Mouse (Mus musculus) kidney, embryonic 16.5 days (tissue): ENCODE data around the gene Cnnm1. TPM values are rescaled to one million over a fixed set of nuclear protein-coding genes. Genes with fewer than 3 reads are reported as not detected.

Source experiments
- ATAC-seq: fragments of 200-750 bp; cut with Nextera tagmentation; 2 replicates; pipeline ENCODE4 v1.8.0; 2017; ENCODE audit warnings: moderate TSS enrichment; ENCODE audit not compliant: low FRiP score, low TSS enrichment
- H3K27ac ChIP-seq: fragments of 300-500 bp; sonication (generic); 2 replicates; pipeline ENCODE4 v1.5.1; 2014; ENCODE audit warnings: low read length
- H3K27me3 ChIP-seq: fragments of 300-500 bp; sonication (generic); 2 replicates; pipeline ENCODE4 v1.6.1; 2014; ENCODE audit warnings: low read length, control low read depth, mixed read lengths; ENCODE audit not compliant: insufficient read depth
- H3K36me3 ChIP-seq: fragments of 300-500 bp; sonication (generic); 2 replicates; pipeline ENCODE4 v1.6.1; 2014; ENCODE audit warnings: low read length, control low read depth, mixed read lengths; ENCODE audit not compliant: insufficient read depth
- H3K4me1 ChIP-seq: fragments of 300-500 bp; sonication (generic); 2 replicates; pipeline ENCODE4 v1.6.1; 2014; ENCODE audit warnings: low read length, control low read depth, mixed read lengths; ENCODE audit not compliant: insufficient read depth
- H3K4me2 ChIP-seq: fragments of 300-500 bp; sonication (generic); replicated peaks from 2 replicates; pipeline ENCODE4 v1.6.1; 2014; ENCODE audit warnings: low read depth, low read length
- H3K4me3 ChIP-seq: fragments of 300-500 bp; sonication (generic); 2 replicates; pipeline ENCODE4 v1.5.1; 2014; ENCODE audit warnings: mild to moderate bottlenecking, low read length
- H3K9ac ChIP-seq: fragments of 300-500 bp; sonication (generic); replicated peaks from 2 replicates; pipeline ENCODE4 v1.6.1; 2014; ENCODE audit warnings: low read length
- H3K9me3 ChIP-seq: fragments of 300-500 bp; sonication (generic); 2 replicates; pipeline ENCODE4 v1.6.1; 2016; ENCODE audit warnings: low read length, control low read depth
- WGBS: fragments of 180-500 bp; shearing (Covaris S2); extraction: QIAGEN DNeasy Blood & Tissue Kit; methylation state at CpG from one replicate; pipeline ENCODE4 v1.1.7; 2014; 5-methylcytosine and 5-hydroxymethylcytosine counted together
- polyA plus RNA-seq: library from polyadenylated mRNA; unstranded; fragments of >200 nt; fragmentation: Nextera tagmentation; extraction: Ambion mirVana; gene quantifications from 2 replicates; pipeline ENCODE4 v1.2.1, GENCODE M21; 2015

Cnnm1 gene
- polyA plus RNA-seq, 1 experiment from 2014 or later = 0.05 TPM

DNA sequence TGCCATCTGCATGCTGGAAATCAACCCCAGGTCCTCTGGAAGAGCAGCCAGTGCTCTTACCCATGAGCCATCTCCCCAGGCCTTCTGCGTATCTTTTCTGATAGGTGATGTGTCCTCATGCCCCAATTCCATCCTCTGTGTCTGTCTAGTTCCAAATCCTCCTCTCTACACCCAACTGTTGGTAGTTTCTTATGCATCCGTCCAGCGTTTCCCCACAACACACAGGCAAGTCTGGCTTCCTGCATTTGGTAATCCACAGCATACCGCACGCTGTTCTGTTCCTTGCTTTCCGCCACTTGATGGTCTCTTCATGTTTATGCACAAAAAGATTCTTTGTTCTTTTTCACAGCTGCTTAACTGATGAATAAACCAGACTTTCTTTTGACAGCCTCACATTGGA lies 77.1 kb downstream of the Cnnm1 start:
- Histone ChIP-seq H3K27ac (no peak overlapping the region), H3K4me2 (no peak overlapping the region), H3K4me1 (peaks cover 25% of the 10 kb centered on the region), H3K36me3 (peaks cover 10% of the 10 kb centered on the region; the same call in 1 of the 2 replicates), H3K9me3 (no peaks in the 10 kb centered on the region), H3K9ac (no peak overlapping the region), H3K27me3 (no peaks in the 10 kb centered on the region), H3K4me3 (no peak overlapping the region)
- no peak for ATAC-seq
- 93% methylated on average over 6 of the region's 6 CpGs for WGBS

DNA sequence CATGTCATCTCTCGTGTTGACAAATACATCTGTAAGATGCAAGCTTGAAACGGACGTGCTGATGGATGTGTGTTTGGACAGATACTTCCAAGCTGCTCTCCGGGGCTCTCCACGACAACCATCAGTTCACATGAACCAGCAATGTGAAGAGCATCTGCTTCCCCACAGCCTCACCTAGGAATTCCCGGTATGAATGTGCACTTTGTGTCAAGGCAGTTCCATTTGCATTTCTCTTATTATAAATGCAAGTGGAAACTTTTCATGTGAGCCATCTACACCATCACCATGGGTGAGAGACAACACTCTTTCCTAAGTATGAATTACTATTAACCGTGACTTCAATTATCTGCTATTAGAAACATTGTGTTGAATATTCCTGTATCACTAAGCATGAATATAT lies 77.6 kb downstream of the Cnnm1 start:
- 83% methylated on average over 7 of the region's 7 CpGs for WGBS
- Histone ChIP-seq H3K9ac (no peak overlapping the region), H3K27me3 (no peaks in the 10 kb centered on the region), H3K4me1 (peaks cover 27% of the 10 kb centered on the region), H3K4me2 (no peak overlapping the region), H3K4me3 (no peak overlapping the region), H3K36me3 (peaks cover 10% of the 10 kb centered on the region; the same call in 1 of the 2 replicates), H3K9me3 (no peaks in the 10 kb centered on the region), H3K27ac (no peak overlapping the region)
- ATAC-seq = no peak

DNA sequence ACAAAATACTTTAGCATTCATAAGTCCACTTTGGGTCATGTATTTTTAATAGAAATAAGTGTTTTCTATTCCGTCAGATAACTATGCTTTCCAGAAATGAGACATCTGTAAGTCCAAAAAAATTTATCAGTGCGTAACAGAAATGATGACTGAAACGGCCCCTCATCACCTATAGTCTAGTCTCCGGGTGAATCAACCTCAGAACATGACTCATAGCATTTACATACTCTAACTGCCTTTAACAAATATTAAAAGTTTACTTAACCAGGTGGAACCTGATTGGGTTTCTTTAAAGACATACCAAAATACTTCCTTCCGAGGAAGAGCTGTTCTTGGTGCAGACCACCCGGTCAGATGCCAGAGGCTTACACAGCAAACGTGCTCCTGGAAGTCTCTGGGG lies 78.0 kb downstream of the Cnnm1 start:
- 77% methylated on average over 7 of the region's 7 CpGs for WGBS
- peaks cover 10% of the 10 kb centered on the region; the same call in 1 of the 2 replicates for H3K36me3 ChIP-seq

DNA sequence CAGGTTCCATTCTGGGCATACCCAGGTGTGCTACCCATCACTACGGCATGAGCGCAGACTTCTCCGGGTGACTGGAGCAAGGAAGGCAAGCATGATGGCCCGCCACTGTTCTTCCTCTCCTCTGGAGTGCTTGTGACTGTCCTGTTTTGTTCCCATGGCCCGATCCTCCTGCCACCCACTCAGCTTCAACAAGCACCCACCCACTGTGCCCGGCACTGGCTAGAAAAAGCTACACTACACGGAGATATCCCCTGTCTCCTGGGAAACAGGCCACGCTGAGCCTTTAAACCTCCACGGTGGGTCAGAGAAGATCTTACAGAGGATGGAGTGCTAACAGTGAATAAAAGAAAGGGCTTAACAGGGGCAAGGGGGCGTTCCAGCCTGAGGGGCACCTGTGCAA lies 79.0 kb downstream of the Cnnm1 start:
- H3K4me1 ChIP-seq = peaks cover 31% of the 10 kb centered on the region
- no peaks in the 10 kb centered on the region for H3K9me3 ChIP-seq
- no peak for ATAC-seq
- no peaks in the 10 kb centered on the region for H3K27me3 ChIP-seq
- WGBS = 91% methylated on average over 10 of the region's 10 CpGs
- H3K4me2 ChIP-seq = no peak overlapping the region
- H3K36me3 ChIP-seq = peaks cover 8% of the 10 kb centered on the region; the same call in 1 of the 2 replicates
- H3K9ac ChIP-seq = no peak overlapping the region
- no peak overlapping the region for H3K27ac ChIP-seq
- no peak overlapping the region for H3K4me3 ChIP-seq

More for the DNA sequence above, 78.0 kb downstream of the Cnnm1 start:
- no peaks in the 10 kb centered on the region for H3K9me3 ChIP-seq
- H3K27ac ChIP-seq = no peak overlapping the region
- H3K4me3 ChIP-seq = no peak overlapping the region
- H3K27me3 ChIP-seq = no peaks in the 10 kb centered on the region
- ATAC-seq = no peak
- no peak overlapping the region for H3K9ac ChIP-seq
- H3K4me2 ChIP-seq = no peak overlapping the region
- H3K4me1 ChIP-seq = peaks cover 28% of the 10 kb centered on the region

DNA sequence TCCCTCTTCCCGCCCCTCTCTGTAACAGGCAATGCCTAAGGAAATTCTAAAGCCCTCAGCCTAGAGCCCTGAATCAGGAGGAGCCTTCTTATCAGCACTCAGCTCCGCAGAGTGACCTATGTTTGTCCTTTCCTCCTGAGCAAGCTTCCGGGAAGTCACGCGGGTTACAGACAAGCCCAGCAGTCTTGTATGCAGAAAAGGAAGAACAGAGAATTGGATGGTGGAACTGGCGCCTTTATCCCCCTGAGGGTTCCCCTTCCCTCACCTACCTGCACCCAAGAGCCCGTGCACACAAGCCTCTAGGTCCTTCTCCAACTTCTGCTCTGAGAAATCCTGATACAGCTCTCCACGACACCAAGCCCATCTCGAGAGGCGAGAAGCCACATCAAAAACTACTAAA lies 80.2 kb downstream of the Cnnm1 start:
- H3K27me3 ChIP-seq = no peaks in the 10 kb centered on the region
- no peak overlapping the region for H3K4me3 ChIP-seq
- H3K4me1 ChIP-seq = peaks cover 37% of the 10 kb centered on the region
- H3K27ac ChIP-seq = no peak overlapping the region
- H3K9ac ChIP-seq = no peak overlapping the region
- ATAC-seq = no peak
- no peak overlapping the region for H3K4me2 ChIP-seq
- no peaks in the 10 kb centered on the region for H3K9me3 ChIP-seq
- H3K36me3 ChIP-seq = no peaks in the 10 kb centered on the region
- WGBS = 65% methylated on average over 9 of the region's 10 CpGs

DNA sequence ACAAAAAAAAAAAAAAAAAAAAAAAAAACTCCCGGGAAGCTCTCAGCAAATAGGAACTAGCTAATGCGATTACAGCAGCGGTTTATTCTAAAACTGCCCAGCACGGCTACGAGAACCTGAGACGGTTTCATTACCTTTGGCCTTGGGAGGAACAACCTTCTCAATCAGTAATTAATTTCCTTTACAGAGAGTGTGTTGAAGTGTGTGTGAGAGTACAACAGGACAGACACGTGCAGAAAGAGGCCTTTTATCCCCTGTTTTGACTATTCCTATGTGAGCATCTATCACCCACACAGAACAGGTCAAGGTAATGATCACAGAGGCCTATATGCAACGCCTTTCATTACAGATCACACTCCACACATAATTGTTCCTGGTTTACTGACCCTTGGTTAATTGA lies 81.1 kb downstream of the Cnnm1 start:
- H3K27ac ChIP-seq = no peak overlapping the region
- H3K4me1 ChIP-seq = peaks cover 37% of the 10 kb centered on the region
- H3K4me2 ChIP-seq = no peak overlapping the region
- H3K27me3 ChIP-seq = no peaks in the 10 kb centered on the region
- ATAC-seq = no peak
- 38% methylated on average over 8 of the region's 8 CpGs for WGBS
- H3K9me3 ChIP-seq = no peaks in the 10 kb centered on the region
- no peak overlapping the region for H3K9ac ChIP-seq
- no peaks in the 10 kb centered on the region for H3K36me3 ChIP-seq
- H3K4me3 ChIP-seq = no peak overlapping the region

DNA sequence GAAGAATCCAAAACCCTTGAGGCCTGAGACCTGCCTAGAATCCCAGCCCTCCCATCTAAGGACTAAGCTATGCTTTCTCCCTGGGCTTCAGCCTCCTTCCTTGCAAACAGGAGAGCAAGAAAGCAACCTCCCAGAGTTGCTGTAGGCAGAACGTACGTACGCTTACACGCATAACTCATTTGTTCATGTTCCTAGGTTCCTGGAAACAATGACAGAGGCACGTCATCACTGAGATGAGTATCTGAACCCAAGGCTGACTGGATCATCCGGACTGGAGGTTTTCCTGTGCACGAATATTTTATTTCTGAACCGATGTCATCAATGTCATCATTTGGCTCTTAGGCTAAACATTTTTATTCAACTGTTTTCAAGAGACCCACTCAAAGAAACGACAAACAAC lies 81.8 kb downstream of the Cnnm1 start:
- ATAC-seq = no peak
- Histone ChIP-seq H3K4me3 (no peak overlapping the region), H3K4me1 (peaks cover 37% of the 10 kb centered on the region), H3K4me2 (no peak overlapping the region; the same call in 1 of the 2 replicates), H3K27me3 (no peaks in the 10 kb centered on the region), H3K9me3 (no peaks in the 10 kb centered on the region), H3K36me3 (no peaks in the 10 kb centered on the region), H3K9ac (no peak overlapping the region), H3K27ac (no peak overlapping the region)
- WGBS = 85% methylated on average over 9 of the region's 9 CpGs

DNA sequence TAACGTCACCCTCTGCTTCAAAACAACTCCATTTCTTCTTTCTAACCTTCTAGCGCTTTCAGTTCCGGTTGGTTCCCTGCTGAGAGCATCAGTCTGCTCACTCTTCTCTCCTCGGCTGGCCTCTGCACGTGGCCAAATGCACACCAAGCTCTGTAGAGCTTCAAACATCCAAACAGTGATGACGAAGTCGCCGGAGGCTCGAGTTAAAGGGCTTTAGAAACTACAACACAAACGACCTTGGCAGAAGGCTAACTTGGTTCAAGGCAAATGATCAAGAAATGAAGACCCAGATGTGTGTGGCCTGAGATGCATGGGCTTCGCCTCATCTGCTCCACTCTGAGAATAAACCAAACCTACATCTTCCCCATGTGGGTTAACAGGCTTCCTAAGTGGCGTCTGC lies 83.3 kb downstream of the Cnnm1 start:
- 6% methylated on average over 12 of the region's 12 CpGs for WGBS

GRCm38 (mm10) chr19:43524187-43525103 lies 84.2 kb downstream of the Cnnm1 start, which contains the start of gene Got1:
Got1 (minus strand) TSS chr19:43524605.
- Histone ChIP-seq H3K27ac (peak within 1 kb of the TSS; percentile 71), H3K4me1 (peaks cover 37% of the 10 kb centered on the region), H3K9ac (peak within 1 kb of the TSS; percentile 70), H3K4me3 (peak within 1 kb of the TSS; percentile 80), H3K36me3 (no peaks in the 10 kb centered on the region), H3K27me3 (no peaks in the 10 kb centered on the region), H3K4me2 (peak within 1 kb of the TSS; percentile 75), H3K9me3 (no peaks in the 10 kb centered on the region)
- peak; percentile 99 for ATAC-seq
- under 1% methylated on average over 58 of the region's 58 CpGs for WGBS

More for the DNA sequence above, 83.3 kb downstream of the Cnnm1 start:
- Histone ChIP-seq H3K27me3 (no peaks in the 10 kb centered on the region), H3K36me3 (no peaks in the 10 kb centered on the region), H3K4me3 (peak overlapping the region; percentile 80), H3K9me3 (no peaks in the 10 kb centered on the region), H3K4me1 (peaks cover 37% of the 10 kb centered on the region), H3K9ac (peak overlapping the region; percentile 70), H3K27ac (no peak overlapping the region; the same call in 1 of the 2 replicates), H3K4me2 (peak overlapping the region; percentile 75)
- no peak for ATAC-seq

DNA sequence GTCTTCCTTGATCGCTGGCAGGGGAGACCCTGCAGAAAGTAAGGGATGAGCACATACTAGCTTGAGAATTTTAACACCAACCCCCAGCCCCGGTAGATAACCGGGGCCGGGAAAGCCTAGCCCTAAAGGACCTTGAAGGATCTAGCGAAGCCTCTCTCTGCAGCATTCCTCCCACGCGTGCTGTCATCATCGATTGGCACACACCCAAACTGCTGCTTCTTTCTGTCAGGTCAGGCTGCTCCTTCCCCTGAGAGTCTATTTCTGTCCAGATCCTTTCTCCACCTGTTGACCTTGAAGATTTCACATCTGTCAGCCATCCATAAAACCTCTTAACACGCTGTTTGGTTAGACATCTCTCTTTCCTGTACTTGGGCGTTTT lies 84.9 kb downstream of the Cnnm1 start:
- WGBS = 10% methylated on average over 10 of the region's 10 CpGs
- H3K4me1 ChIP-seq = peaks cover 37% of the 10 kb centered on the region

More for the DNA sequence above, 84.9 kb downstream of the Cnnm1 start:
- no peaks in the 10 kb centered on the region for H3K27me3 ChIP-seq
- no peak; the same call in 1 of the 2 replicates for ATAC-seq
- H3K36me3 ChIP-seq = no peaks in the 10 kb centered on the region
- no peaks in the 10 kb centered on the region for H3K9me3 ChIP-seq
- peak overlapping the region; percentile 75 for H3K4me2 ChIP-seq
- peak overlapping the region; percentile 70 for H3K9ac ChIP-seq
- peak overlapping the region; percentile 46 for H3K27ac ChIP-seq
- peak overlapping the region; percentile 80 for H3K4me3 ChIP-seq
